Mouse (Mus musculus): ENCODE results near the gene Bmp5. TPM values are rescaled to one million over a fixed set of nuclear protein-coding genes. Genes with fewer than 3 reads are reported as not detected.
A peak's percentile ranks its signal among the peaks of the same experiment; 100 is the strongest.

Bmp5 gene
- 7.0 and 9.6 TPM in 2 replicates for polyA plus RNA-seq (2016; fragmentation: Nextera tagmentation; extraction: Ambion mirVana)

- Histone ChIP-seq H3K9ac (no peak within 1 kb of the TSS), H3K27ac (peak within 1 kb of the TSS; percentile 30; the same call in 1 of the 2 replicates), H3K4me3 (peak within 1 kb of the TSS; percentile 9), H3K4me1 (no peaks in the 10 kb centered on the region; the same call in 1 of the 2 replicates), H3K9me3 (replicated peaks) (no peaks in the 10 kb centered on the region), H3K36me3 (no peaks in the 10 kb centered on the region), H3K27me3 (no peaks in the 10 kb centered on the region), H3K4me2 (replicated peaks) (peak within 1 kb of the TSS; percentile 19; the same call in 1 of the 2 replicates)
- WGBS, result 30% methylated on average over 7 of the region's 7 CpGs
- no peak for ATAC-seq (ENCODE audit: low FRiP score)
Measured at GRCm38 (mm10) chr9:75775129-75775845, at the start of gene Bmp5. Gene Bmp5 (plus strand): TSS chr9:75775364.

- no peak for ATAC-seq (ENCODE audit: low FRiP score)
- Histone ChIP-seq H3K27ac (no peak overlapping the region), H3K27me3 (no peaks in the 10 kb centered on the region), H3K4me1 (no peaks in the 10 kb centered on the region), H3K4me3 (no peak overlapping the region), H3K9ac (no peak overlapping the region), H3K36me3 (no peaks in the 10 kb centered on the region), H3K4me2 (replicated peaks) (no peak overlapping the region), H3K9me3 (replicated peaks) (no peaks in the 10 kb centered on the region)
- WGBS, result 47% methylated on average over 5 of the region's 5 CpGs
Measured at GRCm38 (mm10) chr9:75760075-75760474, 15.1 kb upstream of the Bmp5 start.

GRCm38 (mm10) chr9:75761567-75761966, 13.6 kb upstream of the Bmp5 start:
- Histone ChIP-seq H3K36me3 (no peaks in the 10 kb centered on the region), H3K4me2 (replicated peaks) (no peak overlapping the region), H3K27ac (no peak overlapping the region), H3K27me3 (no peaks in the 10 kb centered on the region), H3K4me1 (no peaks in the 10 kb centered on the region), H3K4me3 (no peak overlapping the region), H3K9me3 (replicated peaks) (no peaks in the 10 kb centered on the region), H3K9ac (no peak overlapping the region)
- no peak for ATAC-seq (ENCODE audit: low FRiP score)
- 92% methylated on average over 2 of the region's 2 CpGs for WGBS

GRCm38 (mm10) chr9:75762487-75762886, 12.7 kb upstream of the Bmp5 start:
- ATAC-seq (ENCODE audit: low FRiP score), result no peak
- 37% methylated on average over 5 of the region's 5 CpGs for WGBS
- H3K9me3 ChIP-seq (replicated peaks), result no peaks in the 10 kb centered on the region

GRCm38 (mm10) chr9:75764792-75765191, 10.4 kb upstream of the Bmp5 start:
- Histone ChIP-seq H3K36me3 (no peaks in the 10 kb centered on the region), H3K4me2 (replicated peaks) (no peak overlapping the region), H3K4me1 (no peaks in the 10 kb centered on the region), H3K9me3 (replicated peaks) (no peaks in the 10 kb centered on the region), H3K27ac (no peak overlapping the region), H3K27me3 (no peaks in the 10 kb centered on the region), H3K4me3 (no peak overlapping the region), H3K9ac (no peak overlapping the region)
- WGBS, result 91% methylated on average over 7 of the region's 7 CpGs
- ATAC-seq (ENCODE audit: low FRiP score), result no peak

More at GRCm38 (mm10) chr9:75762487-75762886, 12.7 kb upstream of the Bmp5 start:
- H3K27ac ChIP-seq, result no peak overlapping the region
- no peak overlapping the region for H3K9ac ChIP-seq
- no peak overlapping the region for H3K4me2 ChIP-seq (replicated peaks)
- no peaks in the 10 kb centered on the region for H3K36me3 ChIP-seq
- H3K27me3 ChIP-seq, result no peaks in the 10 kb centered on the region
- H3K4me3 ChIP-seq, result no peak overlapping the region
- H3K4me1 ChIP-seq, result no peaks in the 10 kb centered on the region

GRCm38 (mm10) chr9:75766521-75766920, 8.6 kb upstream of the Bmp5 start:
- WGBS, result 85% methylated on average over 5 of the region's 5 CpGs
- no peak for ATAC-seq (ENCODE audit: low FRiP score)

GRCm38 (mm10) chr9:75769042-75769441, 6.1 kb upstream of the Bmp5 start:
- no peaks in the 10 kb centered on the region for H3K9me3 ChIP-seq (replicated peaks)
- no peak overlapping the region for H3K4me2 ChIP-seq (replicated peaks)
- H3K9ac ChIP-seq, result no peak overlapping the region
- no peaks in the 10 kb centered on the region for H3K36me3 ChIP-seq
- ATAC-seq (ENCODE audit: low FRiP score), result no peak
- H3K4me1 ChIP-seq, result no peaks in the 10 kb centered on the region
- H3K27me3 ChIP-seq, result no peaks in the 10 kb centered on the region
- no peak overlapping the region for H3K4me3 ChIP-seq
- H3K27ac ChIP-seq, result no peak overlapping the region
- 70% methylated on average over 3 of the region's 3 CpGs for WGBS

More at GRCm38 (mm10) chr9:75766521-75766920, 8.6 kb upstream of the Bmp5 start:
- H3K9me3 ChIP-seq (replicated peaks), result no peaks in the 10 kb centered on the region
- H3K4me1 ChIP-seq, result no peaks in the 10 kb centered on the region
- H3K27ac ChIP-seq, result no peak overlapping the region
- no peak overlapping the region for H3K9ac ChIP-seq
- H3K4me3 ChIP-seq, result no peak overlapping the region
- no peaks in the 10 kb centered on the region for H3K36me3 ChIP-seq
- no peaks in the 10 kb centered on the region for H3K27me3 ChIP-seq
- H3K4me2 ChIP-seq (replicated peaks), result no peak overlapping the region

- Histone ChIP-seq H3K4me3 (peak overlapping the region; percentile 9), H3K4me1 (no peaks in the 10 kb centered on the region; the same call in 1 of the 2 replicates), H3K4me2 (replicated peaks) (peak overlapping the region; percentile 7; the same call in 1 of the 2 replicates), H3K36me3 (no peaks in the 10 kb centered on the region), H3K9me3 (replicated peaks) (no peaks in the 10 kb centered on the region), H3K27me3 (no peaks in the 10 kb centered on the region), H3K27ac (no peak overlapping the region), H3K9ac (no peak overlapping the region)
- 40% methylated on average over 7 of the region's 7 CpGs for WGBS
- ATAC-seq (ENCODE audit: low FRiP score), result no peak
Measured at GRCm38 (mm10) chr9:75776153-75776552, 989 bp downstream of the Bmp5 start.

GRCm38 (mm10) chr9:75778762-75779346, 3.7 kb downstream of the Bmp5 start:
- Histone ChIP-seq H3K9ac (no peak overlapping the region), H3K4me2 (replicated peaks) (peak overlapping the region; percentile 15; the same call in 1 of the 2 replicates), H3K27ac (no peak overlapping the region), H3K4me1 (no peaks in the 10 kb centered on the region; the same call in 1 of the 2 replicates), H3K9me3 (replicated peaks) (no peaks in the 10 kb centered on the region), H3K4me3 (no peak overlapping the region), H3K27me3 (no peaks in the 10 kb centered on the region), H3K36me3 (no peaks in the 10 kb centered on the region)
- no peak for ATAC-seq (ENCODE audit: low FRiP score)
- WGBS, result 69% methylated on average over 9 of the region's 9 CpGs

GRCm38 (mm10) chr9:75780558-75781276, 5.6 kb downstream of the Bmp5 start:
- Histone ChIP-seq H3K9me3 (replicated peaks) (no peaks in the 10 kb centered on the region), H3K36me3 (no peaks in the 10 kb centered on the region), H3K9ac (no peak overlapping the region), H3K4me1 (no peaks in the 10 kb centered on the region), H3K27me3 (no peaks in the 10 kb centered on the region), H3K27ac (no peak overlapping the region), H3K4me2 (replicated peaks) (peak overlapping the region; percentile 15; the same call in 1 of the 2 replicates), H3K4me3 (no peak overlapping the region)
- no peak for ATAC-seq (ENCODE audit: low FRiP score)
- 27% methylated on average over 5 of the region's 5 CpGs for WGBS

- Histone ChIP-seq H3K4me1 (no peaks in the 10 kb centered on the region), H3K36me3 (no peaks in the 10 kb centered on the region), H3K27me3 (no peaks in the 10 kb centered on the region), H3K4me3 (no peak overlapping the region), H3K9me3 (replicated peaks) (no peaks in the 10 kb centered on the region), H3K27ac (no peak overlapping the region), H3K4me2 (replicated peaks) (no peak overlapping the region), H3K9ac (no peak overlapping the region)
- 39% methylated on average over 5 of the region's 5 CpGs for WGBS
- no peak for ATAC-seq (ENCODE audit: low FRiP score)
Measured at GRCm38 (mm10) chr9:75781600-75781999, 6.4 kb downstream of the Bmp5 start.

GRCm38 (mm10) chr9:75783573-75783972, 8.4 kb downstream of the Bmp5 start:
- H3K4me3 ChIP-seq, result no peak overlapping the region
- H3K9ac ChIP-seq, result no peak overlapping the region
- ATAC-seq (ENCODE audit: low FRiP score), result no peak
- no peaks in the 10 kb centered on the region for H3K27me3 ChIP-seq
- H3K27ac ChIP-seq, result no peak overlapping the region
- H3K36me3 ChIP-seq, result no peaks in the 10 kb centered on the region
- H3K4me1 ChIP-seq, result no peaks in the 10 kb centered on the region
- H3K4me2 ChIP-seq (replicated peaks), result no peak overlapping the region
- WGBS, result 96% methylated on average over 2 of the region's 2 CpGs
- no peaks in the 10 kb centered on the region for H3K9me3 ChIP-seq (replicated peaks)

Measured in hindbrain, embryonic 12.5 days (tissue).